Mouse (Mus musculus): ENCODE data around the gene Clic6.

- TF ChIP-seq POLR2A (IDR thresholded peaks at IDR 0.05; ENCODE audit: extremely low read depth, insufficient read depth, low read length) (no peak), CTCF (IDR thresholded peaks at IDR 0.05; ENCODE audit: low read depth, low read length) (no peak)
These were observed 37.8 kb downstream of the Clic6 start for GRCm38 (mm10) chr16:92523351-92523750.

Measured in liver, adult 2 months (tissue).